Mouse (Mus musculus) heart, postnatal 0 days (tissue): ENCODE data around the gene Tiparp. TPM values are rescaled to one million over a fixed set of nuclear protein-coding genes. Genes with fewer than 3 reads are reported as not detected.

Source experiments
- ATAC-seq: fragments of 200-750 bp; cut with Nextera tagmentation; 2 replicates; pipeline ENCODE4 v1.8.0; 2017; ENCODE audit warnings: low read depth, moderate number of reproducible peaks, moderate library complexity; ENCODE audit not compliant: insufficient read depth
- DNase-seq: peaks from one replicate; pipeline ENCODE4 v3.0.0-alpha.2; 2016; ENCODE audit warnings: low spot score
- H3K27ac ChIP-seq: fragments of 300-500 bp; sonication (generic); 2 replicates; pipeline ENCODE4 v1.5.1; 2014; ENCODE audit warnings: low read depth, mild to moderate bottlenecking
- H3K27me3 ChIP-seq: fragments of 300-500 bp; sonication (generic); 2 replicates; pipeline ENCODE4 v1.6.1; 2014; ENCODE audit warnings: low read length, mixed read lengths; ENCODE audit not compliant: control insufficient read depth, insufficient read depth
- H3K36me3 ChIP-seq: fragments of 300-500 bp; sonication (generic); replicated peaks from 2 replicates; pipeline ENCODE4 v1.6.1; 2014; ENCODE audit warnings: low read length, mixed read lengths; ENCODE audit not compliant: control insufficient read depth, insufficient read depth
- H3K4me1 ChIP-seq: fragments of 300-500 bp; sonication (generic); 2 replicates; pipeline ENCODE4 v1.6.1; 2014; ENCODE audit warnings: antibody characterized with exemption; ENCODE audit not compliant: control insufficient read depth, insufficient read depth
- H3K4me2 ChIP-seq: fragments of 300-500 bp; sonication (generic); 2 replicates; pipeline ENCODE4 v1.6.1; 2014; ENCODE audit warnings: low read depth, mild to moderate bottlenecking, low read length, moderate library complexity
- H3K4me3 ChIP-seq: fragments of 300-500 bp; sonication (generic); 2 replicates; pipeline ENCODE4 v1.5.1; 2014; ENCODE audit warnings: low read depth, low read length
- H3K9ac ChIP-seq: fragments of 300-500 bp; sonication (generic); replicated peaks from 2 replicates; pipeline ENCODE4 v1.6.1; 2014; ENCODE audit warnings: low read depth, low read length, mixed read lengths
- H3K9me3 ChIP-seq: fragments of 300-500 bp; sonication (generic); replicated peaks from 2 replicates; pipeline ENCODE4 v1.6.1; 2016; ENCODE audit warnings: low read length; ENCODE audit not compliant: control insufficient read depth
- CTCF ChIP-seq: IDR thresholded peaks from 2 replicates; pipeline ENCODE4 v1.5.1; 2016; ENCODE audit warnings: antibody characterized with exemption, control low read depth, low read depth
- EP300 ChIP-seq: IDR thresholded peaks from 2 replicates; pipeline ENCODE4 v1.6.1; 2016; ENCODE audit warnings: antibody characterized with exemption, low read depth
- WGBS: fragments of 180-500 bp; shearing (Covaris S2); extraction: QIAGEN DNeasy Blood & Tissue Kit; methylation state at CpG from one replicate; pipeline ENCODE4 v1.1.7; 2014; 5-methylcytosine and 5-hydroxymethylcytosine counted together
- polyA plus RNA-seq: library from polyadenylated mRNA; unstranded; fragments of >200 nt; fragmentation: Nextera tagmentation; extraction: Ambion mirVana; gene quantifications from 2 replicates; pipeline ENCODE4 v1.2.1, GENCODE M21; 2015
- total RNA-seq: library from RNA; depleted of rRNA; stranded (reverse); fragments of >200 nt; gene quantifications from 2 replicates; pipeline ENCODE4 v1.2.3, GENCODE M21; 2014; ENCODE audit warnings: low replicate concordance

The Tiparp gene
- total and polyA plus RNA-seq, 2 experiments from 2014 or later = 14.2 to 21.8 TPM

GRCm38 (mm10) chr3:65523397-65523796 lies 4.8 kb upstream of the Tiparp start:
- Histone ChIP-seq H3K9ac (no peak overlapping the region), H3K4me1 (no peaks in the 10 kb centered on the region), H3K27me3 (no peaks in the 10 kb centered on the region), H3K36me3 (no peaks in the 10 kb centered on the region), H3K4me3 (no peak overlapping the region), H3K9me3 (no peaks in the 10 kb centered on the region), H3K4me2 (no peak overlapping the region), H3K27ac (no peak overlapping the region)
- 62% methylated on average over 8 of the region's 8 CpGs for WGBS
- TF ChIP-seq EP300 = no peak
- DNase-seq = no peak
- no peak for ATAC-seq

- H3K4me3 ChIP-seq = no peak overlapping the region
- no peaks in the 10 kb centered on the region for H3K9me3 ChIP-seq
- ATAC-seq (no peak), DNase-seq (no peak)
- no peaks in the 10 kb centered on the region for H3K36me3 ChIP-seq
- H3K4me2 ChIP-seq = no peak overlapping the region
- no peak overlapping the region for H3K27ac ChIP-seq
- H3K27me3 ChIP-seq = no peaks in the 10 kb centered on the region
- H3K9ac ChIP-seq = no peak overlapping the region
- H3K4me1 ChIP-seq = no peaks in the 10 kb centered on the region
- 71% methylated on average over 3 of the region's 3 CpGs for WGBS
- TF ChIP-seq EP300 (no peak), CTCF (no peak)
Measured at GRCm38 (mm10) chr3:65525731-65526130, 2.5 kb upstream of the Tiparp start.

- 22% methylated on average over 3 of the region's 3 CpGs for WGBS
- TF ChIP-seq CTCF (no peak), EP300 (no peak)
- Histone ChIP-seq H3K4me2 (peak overlapping the region; percentile 91), H3K36me3 (peaks cover 10% of the 10 kb centered on the region), H3K4me1 (no peaks in the 10 kb centered on the region), H3K27ac (peak overlapping the region; percentile 97), H3K4me3 (peak overlapping the region; percentile 92), H3K9ac (no peak overlapping the region; the same call in 1 of the 2 replicates), H3K27me3 (no peaks in the 10 kb centered on the region), H3K9me3 (no peaks in the 10 kb centered on the region)
- ATAC-seq (no peak), DNase-seq (no peak)
Measured at GRCm38 (mm10) chr3:65527196-65527595, 1.0 kb upstream of the Tiparp start.

DNA sequence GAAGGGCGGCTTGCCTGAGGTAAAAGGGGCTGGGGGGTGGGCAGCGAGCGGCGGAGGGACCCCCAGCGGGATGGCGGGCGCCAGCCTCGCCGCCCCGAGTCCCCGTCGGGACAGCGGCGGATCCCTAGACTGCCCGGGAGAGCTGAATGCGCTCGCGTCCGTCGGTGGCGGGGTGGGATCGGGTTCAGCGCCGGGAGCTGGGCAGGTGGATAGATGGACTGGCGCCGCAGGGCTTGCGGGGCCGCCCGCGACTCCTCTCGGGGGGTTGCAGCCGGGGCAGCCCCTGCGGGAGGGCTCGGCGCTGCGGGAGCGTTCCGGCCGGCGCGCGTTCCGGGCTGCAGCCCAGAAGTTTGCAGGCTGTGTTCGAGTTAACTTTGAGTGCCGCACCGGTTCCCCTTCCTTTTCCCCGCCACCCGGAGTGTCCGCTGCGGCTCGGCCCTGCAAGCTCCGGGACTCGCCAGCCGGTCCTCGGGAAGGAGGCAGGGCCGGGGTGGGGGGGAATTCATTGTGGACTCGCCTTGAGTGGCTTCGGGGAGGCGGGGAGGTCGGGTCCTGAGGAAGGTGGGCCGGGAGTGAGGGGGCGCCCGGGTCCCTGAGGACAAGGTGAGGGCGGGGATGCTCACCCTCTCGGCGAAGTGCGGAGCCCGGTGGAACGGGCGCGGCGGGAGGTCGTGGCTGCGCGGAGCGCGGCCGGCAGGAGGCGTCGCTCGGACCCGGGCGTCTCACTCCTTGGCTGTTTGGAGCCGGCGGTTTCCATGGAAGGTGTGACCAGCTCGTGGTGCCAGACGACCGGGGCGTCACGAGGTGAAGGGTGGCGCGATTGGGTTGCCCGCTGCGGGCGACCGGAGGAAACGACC lies 632 bp downstream of the Tiparp start:
- H3K36me3 ChIP-seq = peaks cover 14% of the 10 kb centered on the region
- H3K4me1 ChIP-seq = no peaks in the 10 kb centered on the region
- no peaks in the 10 kb centered on the region for H3K9me3 ChIP-seq
- WGBS = 0% methylated on average over 78 of the region's 97 CpGs
- no peaks in the 10 kb centered on the region for H3K27me3 ChIP-seq
- peak overlapping the region; percentile 92 for H3K4me3 ChIP-seq
- ATAC-seq = peak; percentile 24
- peak overlapping the region; percentile 97 for H3K27ac ChIP-seq
- TF ChIP-seq CTCF (peak; percentile 32; the same call in 1 of the 2 replicates), EP300 (no peak)
- peak; percentile 68 for DNase-seq
- peak overlapping the region; percentile 91 for H3K4me2 ChIP-seq
- peak overlapping the region; percentile 84 for H3K9ac ChIP-seq

- H3K4me3 ChIP-seq = peak overlapping the region; percentile 92
- peak overlapping the region; percentile 91 for H3K4me2 ChIP-seq
- ATAC-seq (no peak), DNase-seq (peak; percentile 72)
- peak overlapping the region; percentile 84 for H3K9ac ChIP-seq
- WGBS = 1% methylated on average over 19 of the region's 19 CpGs
- H3K4me1 ChIP-seq = 0 out of 2 replicates have a peak, but pooled peaks cover 5% of the 10 kb centered on the region
- H3K27me3 ChIP-seq = no peaks in the 10 kb centered on the region
- TF ChIP-seq CTCF (no peak), EP300 (no peak)
- no peaks in the 10 kb centered on the region for H3K9me3 ChIP-seq
- peak overlapping the region; percentile 97 for H3K27ac ChIP-seq
- peaks cover 14% of the 10 kb centered on the region for H3K36me3 ChIP-seq
Measured at GRCm38 (mm10) chr3:65529471-65530215, 1.4 kb downstream of the Tiparp start.
